Mouse (Mus musculus) liver, adult 2 months (tissue): ENCODE data around the gene Tle6.

ENCODE experiments used
- CTCF ChIP-seq: fragments of 200-500 bp; IDR thresholded peaks from 2 replicates; pipeline ENCODE4 v1.5.1; 2011; ENCODE audit warnings: low read depth, low read length, control low read depth
- POLR2A ChIP-seq: fragments of 200-500 bp; IDR thresholded peaks from 2 replicates; pipeline ENCODE4 v1.6.1; 2011; ENCODE audit warnings: low read length, control low read depth; ENCODE audit not compliant: insufficient read depth; ENCODE audit errors: extremely low read depth

DNA sequence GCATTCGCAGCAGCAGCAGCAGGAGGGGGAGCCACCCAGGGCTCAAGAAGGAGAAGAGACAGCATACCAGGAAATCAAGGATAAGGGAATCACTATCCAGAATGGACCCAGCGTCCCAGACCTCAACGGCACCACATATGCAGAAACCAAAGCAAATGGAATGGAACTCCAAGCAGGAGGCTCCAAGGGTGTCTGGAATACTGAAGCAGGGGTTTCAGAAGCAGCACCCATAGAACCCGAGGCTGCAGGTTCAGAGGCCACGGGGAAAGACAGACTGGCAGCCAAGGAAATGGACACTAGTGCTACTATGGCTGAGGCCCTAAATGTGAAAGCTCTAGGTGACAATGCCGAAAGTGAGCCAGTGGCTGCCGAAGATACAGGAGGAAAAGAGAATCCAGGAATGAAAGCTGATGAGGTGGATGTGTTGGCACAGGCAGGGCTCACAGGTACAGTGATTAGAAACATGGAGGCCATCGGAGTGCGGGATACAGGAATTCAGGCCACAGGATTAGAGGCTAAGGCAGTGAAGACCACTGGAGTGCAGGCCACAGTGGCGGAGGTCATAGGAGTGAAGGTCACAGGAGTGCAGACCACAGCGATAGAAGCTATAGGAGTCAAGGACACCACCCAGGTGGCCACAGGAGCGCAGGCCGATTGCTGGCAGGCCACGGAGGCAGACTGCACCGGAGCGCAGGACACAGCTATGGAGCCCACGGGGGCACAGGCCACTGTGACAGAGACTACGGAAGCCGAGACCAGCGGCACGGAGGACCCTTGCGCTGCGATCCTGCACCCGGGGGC is 42.0 kb upstream of the Tle6 start:
- no peak for TF ChIP-seq POLR2A
- TF ChIP-seq CTCF: no peak
